Mouse (Mus musculus) embryo, embryonic 11.5 days (tissue): ENCODE data around the gene Xxylt1.

Experiments used
- DNase-seq: peaks from one replicate; pipeline ENCODE4 v3.0.0-alpha.2; 2012; ENCODE audit warnings: low read depth, low spot score

The Xxylt1 gene

GRCm38 (mm10) chr16:31061246-31061880 lies 19.9 kb downstream of the Xxylt1 start:
- DNase-seq, result no peak

- DNase-seq, result no peak
Observed at GRCm38 (mm10) chr16:31060714-31061113, 20.5 kb downstream of the Xxylt1 start.

DNA sequence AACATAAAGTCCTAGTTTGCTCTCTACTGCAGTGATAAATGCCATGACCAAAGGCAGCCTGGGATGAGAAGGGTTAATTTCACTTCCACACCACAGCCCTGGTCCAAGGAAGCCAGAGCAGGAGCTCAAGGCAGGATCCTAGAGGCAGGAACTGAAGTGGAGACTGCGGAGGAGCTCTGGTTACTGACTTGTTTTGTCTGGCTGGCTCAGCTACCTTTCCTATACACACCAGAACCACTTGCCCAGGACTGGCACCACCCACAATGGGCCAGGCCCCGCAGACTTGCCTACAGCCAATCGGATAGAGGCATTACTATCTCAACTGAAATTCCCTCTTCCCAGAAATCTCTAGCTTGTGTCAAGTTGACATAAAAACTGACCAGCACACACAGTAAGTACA lies 21.0 kb downstream of the Xxylt1 start:
- DNase-seq, result no peak

GRCm38 (mm10) chr16:31059730-31060129 lies 21.5 kb downstream of the Xxylt1 start:
- DNase-seq, result no peak

DNA sequence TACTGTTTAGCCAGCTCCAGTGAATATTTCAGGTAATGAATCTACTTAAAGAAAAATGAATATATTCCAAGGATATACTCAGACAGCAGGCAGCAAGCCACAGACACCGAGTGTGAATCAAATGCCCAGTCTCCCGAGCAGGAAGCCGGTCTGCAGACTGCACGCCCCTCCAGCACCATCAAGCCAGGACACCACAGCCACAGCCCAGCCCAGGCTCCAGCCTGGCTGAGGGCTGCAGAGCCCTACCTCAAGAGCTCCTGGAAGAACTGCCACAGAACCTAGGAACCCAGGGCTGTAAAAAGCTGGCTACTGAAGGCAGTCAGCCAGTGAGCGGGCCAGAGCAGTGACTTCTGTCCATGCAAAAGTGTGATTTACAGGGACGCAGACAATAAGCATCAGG lies 28.4 kb downstream of the Xxylt1 start:
- DNase-seq, result no peak

- DNase-seq, result no peak
Observed at GRCm38 (mm10) chr16:31052177-31052726, 29.0 kb downstream of the Xxylt1 start.

DNA sequence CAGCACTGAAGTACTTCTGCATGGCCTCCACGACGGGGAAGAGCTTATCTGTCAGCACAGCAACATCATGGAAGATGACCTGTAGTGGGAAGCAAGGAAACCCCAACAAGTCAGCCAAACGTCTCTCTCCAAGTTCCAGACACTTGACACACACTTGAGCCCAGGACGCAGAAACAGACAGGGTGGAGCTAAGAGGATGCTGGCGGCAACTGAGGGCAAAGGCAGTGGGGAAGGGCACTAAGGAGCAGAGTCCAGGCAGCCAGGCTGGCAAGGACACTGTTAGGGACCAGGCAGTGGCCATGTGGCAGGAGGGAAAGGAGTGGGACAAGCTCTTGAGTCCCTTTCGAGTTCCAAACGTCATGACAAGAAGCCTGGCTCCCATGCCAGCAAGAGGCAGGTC lies 30.5 kb downstream of the Xxylt1 start:
- DNase-seq, result no peak

- no peak for DNase-seq
Observed at GRCm38 (mm10) chr16:31048194-31048593, 33.0 kb downstream of the Xxylt1 start.

- no peak for DNase-seq
Observed at GRCm38 (mm10) chr16:31047186-31047898, 33.9 kb downstream of the Xxylt1 start.

DNA sequence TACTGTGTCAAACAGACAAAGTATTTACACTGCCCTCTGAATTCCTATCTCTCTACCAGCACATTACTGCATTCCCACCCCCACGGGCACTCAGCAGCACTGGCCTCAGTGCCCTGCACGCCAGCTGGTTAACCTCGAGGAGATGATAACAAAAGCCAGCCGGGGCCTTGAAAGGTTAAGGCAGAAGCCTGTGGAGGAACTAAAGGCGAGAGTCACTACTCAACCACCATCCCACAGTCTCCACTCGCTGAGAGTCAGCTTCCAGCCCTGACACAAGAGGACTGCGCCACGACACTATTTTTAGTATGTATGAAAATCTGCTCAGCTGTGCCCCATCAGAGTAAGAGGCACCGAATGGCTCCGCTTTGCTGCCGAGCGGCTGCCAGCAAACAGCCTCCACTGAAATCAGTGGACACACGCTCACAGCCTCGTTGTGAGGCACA lies 35.0 kb downstream of the Xxylt1 start:
- no peak for DNase-seq

- DNase-seq, result no peak
Observed at GRCm38 (mm10) chr16:31045211-31045610, 36.0 kb downstream of the Xxylt1 start.

- no peak for DNase-seq
Observed at GRCm38 (mm10) chr16:31043136-31043535, 38.1 kb downstream of the Xxylt1 start.

GRCm38 (mm10) chr16:31041566-31041965 lies 39.7 kb downstream of the Xxylt1 start:
- DNase-seq, result no peak

- DNase-seq, result no peak
Observed at GRCm38 (mm10) chr16:31039803-31040459, 41.3 kb downstream of the Xxylt1 start.

DNA sequence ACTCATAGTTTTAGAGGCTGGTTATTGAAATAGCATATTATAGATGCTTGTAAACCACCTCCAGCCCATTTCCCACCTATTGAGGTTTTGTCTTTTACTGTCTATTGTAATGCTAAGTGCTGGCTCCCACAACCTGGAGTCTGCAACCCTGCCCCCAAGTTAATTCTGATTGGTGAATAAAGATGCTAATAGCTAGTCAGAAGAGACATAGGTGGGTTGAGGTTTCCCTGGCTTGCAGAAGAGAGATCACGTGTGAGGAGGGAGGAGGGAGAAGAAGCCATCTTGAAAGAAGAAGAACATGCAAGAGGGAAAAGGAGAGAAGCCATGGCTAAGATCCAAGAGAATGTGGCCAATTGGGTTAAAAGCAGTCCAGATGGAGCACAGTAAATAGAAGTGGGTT lies 43.8 kb downstream of the Xxylt1 start:
- DNase-seq, result no peak

DNA sequence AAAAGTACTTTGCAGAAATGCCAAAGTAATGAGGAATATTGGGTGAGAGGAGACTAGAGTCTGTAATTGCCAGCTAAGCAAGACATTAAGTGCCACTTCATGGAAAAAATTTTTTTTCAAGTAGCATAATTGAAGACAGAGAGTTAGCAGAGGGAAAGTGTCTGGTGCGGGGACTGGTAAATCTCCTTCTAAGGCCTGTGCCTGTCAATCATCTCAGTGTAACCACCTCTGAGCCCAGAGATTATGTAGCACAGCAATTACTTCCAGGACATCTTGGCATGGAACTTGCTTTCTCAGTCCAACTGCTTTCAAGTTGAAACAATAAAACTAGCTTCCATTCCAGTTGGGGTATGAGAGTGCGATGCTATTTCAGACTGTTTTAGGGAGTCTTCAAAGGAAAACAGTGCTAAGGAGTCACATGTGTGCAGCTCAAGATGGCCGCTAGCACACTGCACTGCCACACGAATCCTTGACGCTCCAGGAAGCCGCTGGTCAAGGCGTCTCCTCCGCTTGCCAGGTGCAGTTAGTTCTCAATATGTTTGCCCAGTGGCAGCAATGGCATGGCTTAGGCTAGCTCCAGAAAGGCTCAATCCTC lies 45.5 kb downstream of the Xxylt1 start:
- no peak for DNase-seq

DNA sequence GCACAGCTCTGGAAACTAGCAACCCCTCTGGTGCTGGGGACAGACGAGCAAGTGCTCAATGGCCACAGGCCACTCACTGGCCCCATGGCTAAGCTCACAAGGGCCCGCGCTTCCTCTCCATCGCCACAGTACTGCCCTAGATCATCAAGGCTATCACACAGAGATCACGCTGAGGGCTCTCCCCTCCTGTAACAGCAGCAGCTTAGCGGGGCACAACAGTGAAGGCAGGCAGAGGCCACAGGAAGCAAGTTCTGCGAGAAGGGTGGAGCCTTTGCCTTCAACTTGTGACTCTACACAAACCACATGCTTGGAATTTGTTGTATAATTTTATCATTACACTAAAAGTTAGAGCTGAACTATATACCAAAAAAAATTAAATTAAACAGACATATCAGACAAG lies 46.0 kb downstream of the Xxylt1 start:
- DNase-seq, result no peak

DNA sequence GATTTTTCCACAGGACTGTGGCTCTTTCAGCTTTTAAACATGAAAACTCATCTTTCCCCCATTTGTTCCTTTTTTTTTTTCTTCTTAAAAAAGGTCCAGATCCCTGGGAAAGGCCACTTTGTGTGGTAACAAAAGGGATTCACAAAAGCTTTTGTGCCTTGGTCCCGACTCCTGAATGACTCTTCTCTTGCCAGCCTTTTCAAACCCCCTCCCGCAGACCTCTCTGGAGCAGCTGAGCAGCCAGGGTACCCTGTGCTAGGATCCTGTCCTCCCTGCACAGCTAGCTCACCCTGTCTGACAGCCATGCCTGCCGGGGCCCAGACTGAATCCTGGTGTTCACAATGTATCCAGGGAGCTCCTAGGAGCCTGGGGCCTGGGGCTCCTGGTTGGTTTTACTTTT lies 47.2 kb downstream of the Xxylt1 start:
- no peak for DNase-seq

GRCm38 (mm10) chr16:31029739-31030485 lies 51.3 kb downstream of the Xxylt1 start:
- DNase-seq, result no peak

GRCm38 (mm10) chr16:31027675-31028074 lies 53.6 kb downstream of the Xxylt1 start:
- no peak for DNase-seq

DNA sequence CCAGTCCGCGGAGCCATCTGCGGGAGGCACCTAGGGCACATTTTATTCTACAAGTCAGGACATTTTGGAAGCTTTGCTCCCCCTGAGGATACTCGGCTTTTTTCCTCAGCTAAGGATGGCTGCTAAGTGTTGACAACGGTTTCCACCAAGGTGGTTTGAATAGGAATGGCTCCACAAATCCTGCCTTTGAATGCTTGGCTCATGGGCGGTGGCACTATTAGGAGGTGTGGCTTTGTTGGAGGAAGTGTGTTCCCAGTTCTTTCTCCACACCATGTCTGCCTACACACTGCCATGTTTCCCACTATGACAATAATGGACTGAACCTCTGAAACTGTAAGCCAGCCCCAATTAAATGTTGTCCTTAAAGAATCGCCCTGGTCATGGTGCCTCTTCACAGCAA lies 55.7 kb downstream of the Xxylt1 start:
- DNase-seq, result no peak
